Mouse (Mus musculus): Measurements from ENCODE around the gene Sf3a3. TPM values are rescaled to one million over a fixed set of nuclear protein-coding genes. Genes with fewer than 3 reads are reported as not detected.

Sf3a3 gene
- total and polyA plus RNA-seq, 3 experiments, result 127 to 295 (median 144) TPM

- H3K9me3 ChIP-seq (replicated peaks; ENCODE audit: insufficient read depth, low read length), result no peaks in the 10 kb centered on the region
- no peak for TF ChIP-seq POLR2AphosphoS5 (IDR thresholded peaks at IDR 0.05; ENCODE audit: borderline replicate concordance, low read depth, low read length)
- TF ChIP-seq TAL1 (IDR thresholded peaks at IDR 0.05; ENCODE audit: low read length), result no peak
- TF ChIP-seq POLR2A (IDR thresholded peaks at IDR 0.05; ENCODE audit: control insufficient read depth in 1 of 2, insufficient read depth in 1 of 2, low read depth in 1 of 2, low read length in 2 of 2, poor library complexity in 1 of 2), result no peak
- no peak for TF ChIP-seq CHD1 (IDR thresholded peaks at IDR 0.05; ENCODE audit: low read depth, low read length)
- TF ChIP-seq HCFC1 (IDR thresholded peaks at IDR 0.05; ENCODE audit: low read depth, low read length), result no peak
- DNase-seq (ENCODE audit: low read depth, low spot score), result no peak
- peaks cover 4% of the 10 kb centered on the region for H3K79me2 ChIP-seq (ENCODE audit: control insufficient read depth, insufficient read depth, low read length, poor library complexity)
- no peak overlapping the region for H3K4me3 ChIP-seq (ENCODE audit: control insufficient read depth in 1 of 2, insufficient read depth in 1 of 2, low read depth in 2 of 2, low read length in 2 of 2)
- H3K4me1 ChIP-seq (ENCODE audit: control insufficient read depth in 1 of 2, insufficient read depth in 2 of 2, low read length in 2 of 2), result peaks cover 0 to 17% of the 10 kb centered on the region in 2 experiments; a peak in 2 of 4 replicates
- H3K9ac ChIP-seq (ENCODE audit: control insufficient read depth, low read depth, low read length, poor library complexity, severe bottlenecking), result peak overlapping the region; percentile 0; the same call in 1 of the 2 replicates
- peaks cover 0 to 8% of the 10 kb centered on the region in 2 experiments; a peak in 2 of 4 replicates for H3K36me3 ChIP-seq (ENCODE audit: control insufficient read depth in 1 of 2, insufficient read depth in 2 of 2, low read length in 2 of 2)
- H3K27ac ChIP-seq (ENCODE audit: control insufficient read depth, low read depth, low read length), result peak overlapping the region; percentile 25; the same call in 1 of the 2 replicates
- no peaks in the 10 kb centered on the region for H3K27me3 ChIP-seq (ENCODE audit: control insufficient read depth in 1 of 2, insufficient read depth in 2 of 2, low read length in 2 of 2)
Observed at GRCm38 (mm10) chr4:124709961-124710446, 4.6 kb upstream of the Sf3a3 start.

- Histone ChIP-seq H3K36me3 (ENCODE audit: control insufficient read depth in 1 of 2, insufficient read depth in 2 of 2, low read length in 2 of 2) (peaks cover 0 to 5% of the 10 kb centered on the region in 2 experiments; a peak in 2 of 4 replicates), H3K9ac (ENCODE audit: control insufficient read depth, low read depth, low read length, poor library complexity, severe bottlenecking) (no peak overlapping the region), H3K79me2 (ENCODE audit: control insufficient read depth, insufficient read depth, low read length, poor library complexity) (peaks cover 12% of the 10 kb centered on the region), H3K4me3 (ENCODE audit: control insufficient read depth in 1 of 2, insufficient read depth in 1 of 2, low read depth in 2 of 2, low read length in 2 of 2) (peak overlapping the region in 1 of 2 experiments; percentile 2; a peak in 1 of 4 replicates), H3K27ac (ENCODE audit: control insufficient read depth, low read depth, low read length) (no peak overlapping the region), H3K27me3 (ENCODE audit: control insufficient read depth in 1 of 2, insufficient read depth in 2 of 2, low read length in 2 of 2) (no peaks in the 10 kb centered on the region), H3K9me3 (replicated peaks; ENCODE audit: insufficient read depth, low read length) (no peaks in the 10 kb centered on the region), H3K4me1 (ENCODE audit: control insufficient read depth in 1 of 2, insufficient read depth in 2 of 2, low read length in 2 of 2) (peaks cover 0 to 13% of the 10 kb centered on the region in 2 experiments; a peak in 2 of 4 replicates)
- TF ChIP-seq NRF1 (IDR thresholded peaks at IDR 0.05; ENCODE audit: insufficient read depth, low read depth, low read length, poor library complexity, severe bottlenecking) (no peak), RAD21 (IDR thresholded peaks at IDR 0.05; ENCODE audit: low read depth, low read length) (peak; percentile 44), JUND (IDR thresholded peaks at IDR 0.05; ENCODE audit: low read depth, low read length) (no peak), SMC3 (IDR thresholded peaks at IDR 0.05; ENCODE audit: low read depth, low read length) (peak; percentile 71), POLR2AphosphoS2 (IDR thresholded peaks at IDR 0.05; ENCODE audit: low read length) (no peak), SIN3A (IDR thresholded peaks at IDR 0.05; ENCODE audit: low read length) (peak; percentile 34; the same call in 1 of the 2 replicates), E2F4 (IDR thresholded peaks at IDR 0.05; ENCODE audit: borderline replicate concordance, low read depth, low read length) (no peak), CHD2 (IDR thresholded peaks at IDR 0.05; ENCODE audit: low read length) (no peak), ZC3H11A (IDR thresholded peaks at IDR 0.05; ENCODE audit: low read depth, low read length) (peak; percentile 41; the same call in 1 of the 2 replicates), HCFC1 (IDR thresholded peaks at IDR 0.05; ENCODE audit: low read depth, low read length) (0 out of 2 replicates have a peak, but pooled peaks have one; percentile 41), CTCF (IDR thresholded peaks at IDR 0.05 in 2 of 3, conservative IDR thresholded peaks at IDR 0.05 in 1 of 3; ENCODE audit: control insufficient read depth in 1 of 3, insufficient read depth in 1 of 3, low read depth in 2 of 3, low read length in 3 of 3, poor library complexity in 1 of 3, severe bottlenecking in 1 of 3) (peak; percentile 41 to 68 (median 58)), TBP (IDR thresholded peaks at IDR 0.05; ENCODE audit: low read depth, low read length) (0 out of 2 replicates have a peak, but pooled peaks have one; percentile 22), GATA1 (IDR thresholded peaks at IDR 0.05; ENCODE audit: low read depth, low read length) (no peak), ELF1 (IDR thresholded peaks at IDR 0.05; ENCODE audit: low read depth, low read length) (0 out of 2 replicates have a peak, but pooled peaks have one; percentile 12)
- DNase-seq (ENCODE audit: low read depth, low spot score), result peak; percentile 87
Observed at GRCm38 (mm10) chr4:124710776-124711291, 3.7 kb upstream of the Sf3a3 start.

All from MEL (cell line).